Mouse (Mus musculus): ENCODE measurements around the gene Lmntd1. TPM values are rescaled to one million over a fixed set of nuclear protein-coding genes. Genes with fewer than 3 reads are reported as not detected.

Lmntd1 gene
- total and polyA plus RNA-seq, 3 experiments, result 0.08 to 0.43 (median 0.26) TPM

GRCm38 (mm10) chr6:145539568-145539859, 74.6 kb downstream of the Lmntd1 start:
- no peak for TF ChIP-seq TCF12 (IDR thresholded peaks at IDR 0.05; ENCODE audit: low read depth, low read length)
- TF ChIP-seq NELFE (IDR thresholded peaks at IDR 0.05; ENCODE audit: low read depth, low read length), result no peak
- TF ChIP-seq USF2 (conservative IDR thresholded peaks at IDR 0.05; ENCODE audit: low read depth, low read length), result no peak
- no peak for TF ChIP-seq NRF1 (IDR thresholded peaks at IDR 0.05; ENCODE audit: low read depth, low read length)
- no peak for TF ChIP-seq CHD1 (IDR thresholded peaks at IDR 0.05; ENCODE audit: low read depth, low read length)
- no peak for TF ChIP-seq SIN3A (IDR thresholded peaks at IDR 0.05; ENCODE audit: low read length)
- no peak for TF ChIP-seq UBTF (IDR thresholded peaks at IDR 0.05; ENCODE audit: low read depth, low read length)
- TF ChIP-seq MXI1 (IDR thresholded peaks at IDR 0.05; ENCODE audit: low read depth, low read length), result no peak
- TF ChIP-seq BHLHE40 (IDR thresholded peaks at IDR 0.05; ENCODE audit: low read depth, low read length), result no peak
- TF ChIP-seq HCFC1 (IDR thresholded peaks at IDR 0.05; ENCODE audit: low read depth, low read length), result no peak
- no peak overlapping the region for H3K27ac ChIP-seq (ENCODE audit: insufficient read depth, low read depth)
- H3K36me3 ChIP-seq (replicated peaks in 1 of 2; ENCODE audit: control insufficient read depth in 1 of 2, insufficient read depth in 1 of 2, low read length in 1 of 2), result no peaks in the 10 kb centered on the region
- no peaks in the 10 kb centered on the region for H3K79me2 ChIP-seq (replicated peaks; ENCODE audit: control insufficient read depth, extremely low read depth, insufficient read depth, poor library complexity, severe bottlenecking)
- peaks cover 5% of the 10 kb centered on the region in 2 experiments; a peak in 3 of 4 replicates for H3K4me1 ChIP-seq (ENCODE audit: control insufficient read depth in 1 of 2, insufficient read depth in 2 of 2)
- H3K9me3 ChIP-seq (replicated peaks; ENCODE audit: low read length), result peaks cover 8% of the 10 kb centered on the region
- in situ Hi-C loops (cut with MboI; ENCODE audit: low pct_ligation_motif_present, low pct_unique_long_range_greater_than_20kb, low sequenced_read_pairs) (no loop called here), dilution Hi-C loops (cut with MboI; ENCODE audit: extremely low pct_ligation_motif_present, extremely low pct_unique_long_range_greater_than_20kb, low sequenced_read_pairs) (no loop called here)
- H3K27me3 ChIP-seq (replicated peaks), result no peaks in the 10 kb centered on the region
- no peak overlapping the region for H3K4me3 ChIP-seq (replicated peaks in 1 of 3; ENCODE audit: low read depth in 2 of 3, low read length in 2 of 3, poor library complexity in 1 of 3)
- H3K9ac ChIP-seq (ENCODE audit: insufficient read depth, low read depth), result no peak overlapping the region
- no peak overlapping the region for H3K4me2 ChIP-seq (ENCODE audit: insufficient read depth, low read depth, poor library complexity, severe bottlenecking)
- DNase-seq (ENCODE audit: extremely low read depth), result no peak

GRCm38 (mm10) chr6:145538787-145539567, 75.1 kb downstream of the Lmntd1 start:
- Histone ChIP-seq H3K79me2 (replicated peaks; ENCODE audit: control insufficient read depth, extremely low read depth, insufficient read depth, poor library complexity, severe bottlenecking) (no peaks in the 10 kb centered on the region), H3K36me3 (replicated peaks in 1 of 2; ENCODE audit: control insufficient read depth in 1 of 2, insufficient read depth in 1 of 2, low read length in 1 of 2) (no peaks in the 10 kb centered on the region), H3K9me3 (replicated peaks; ENCODE audit: low read length) (peaks cover 8% of the 10 kb centered on the region), H3K27me3 (replicated peaks) (no peaks in the 10 kb centered on the region), H3K4me3 (replicated peaks in 1 of 3; ENCODE audit: low read depth in 2 of 3, low read length in 2 of 3, poor library complexity in 1 of 3) (no peak overlapping the region), H3K4me2 (ENCODE audit: insufficient read depth, low read depth, poor library complexity, severe bottlenecking) (no peak overlapping the region), H3K9ac (ENCODE audit: insufficient read depth, low read depth) (no peak overlapping the region), H3K4me1 (ENCODE audit: control insufficient read depth in 1 of 2, insufficient read depth in 2 of 2) (peaks cover 5% of the 10 kb centered on the region in 2 experiments; a peak in 3 of 4 replicates), H3K27ac (ENCODE audit: insufficient read depth, low read depth) (no peak overlapping the region)
- DNase-seq (ENCODE audit: extremely low read depth), result no peak
- in situ Hi-C loops (cut with MboI; ENCODE audit: low pct_ligation_motif_present, low pct_unique_long_range_greater_than_20kb, low sequenced_read_pairs) (no loop called here), dilution Hi-C loops (cut with MboI; ENCODE audit: extremely low pct_ligation_motif_present, extremely low pct_unique_long_range_greater_than_20kb, low sequenced_read_pairs) (no loop called here)
- TF ChIP-seq BHLHE40 (IDR thresholded peaks at IDR 0.05; ENCODE audit: low read depth, low read length) (no peak), ELF1 (IDR thresholded peaks at IDR 0.05; ENCODE audit: low read depth, low read length) (no peak), IRF4 (IDR thresholded peaks at IDR 0.05; ENCODE audit: low read depth, low read length) (no peak), ETS1 (conservative IDR thresholded peaks at IDR 0.05; ENCODE audit: low read depth, low read length) (no peak), MEF2A (IDR thresholded peaks at IDR 0.05; ENCODE audit: borderline replicate concordance, low read depth, low read length) (no peak), POLR2AphosphoS2 (IDR thresholded peaks at IDR 0.05; ENCODE audit: low read depth, low read length) (no peak), MAFK (IDR thresholded peaks at IDR 0.05; ENCODE audit: insufficient replicate concordance, low read length) (no peak), ZC3H11A (IDR thresholded peaks at IDR 0.05; ENCODE audit: low read depth, low read length) (no peak), SMC3 (IDR thresholded peaks at IDR 0.05; ENCODE audit: low read depth, low read length) (no peak), MXI1 (IDR thresholded peaks at IDR 0.05; ENCODE audit: low read depth, low read length) (no peak), RAD21 (IDR thresholded peaks at IDR 0.05; ENCODE audit: low read depth, low read length) (no peak), CHD2 (IDR thresholded peaks at IDR 0.05; ENCODE audit: low read length) (no peak), MYC (IDR thresholded peaks at IDR 0.05; ENCODE audit: low read depth, low read length) (no peak), HCFC1 (IDR thresholded peaks at IDR 0.05; ENCODE audit: low read depth, low read length) (no peak)

Measured in CH12.LX (cell line).